Mouse (Mus musculus): ENCODE data around the gene Spata13. TPM values are rescaled to one million over a fixed set of nuclear protein-coding genes. Genes with fewer than 3 reads are reported as not detected.

Gene Spata13
- polyA plus RNA-seq (2015; fragmentation: Nextera tagmentation; extraction: Ambion mirVana) = 17.1 and 18.2 TPM in 2 replicates

- H3K9ac ChIP-seq (ENCODE audit: low read depth, low read length) = peak within 1 kb of the TSS; percentile 74
- peak; percentile 89 for ATAC-seq
- no peaks in the 10 kb centered on the region for H3K27me3 ChIP-seq (replicated peaks; ENCODE audit: control insufficient read depth, insufficient read depth, low read length)
- peaks cover 29% of the 10 kb centered on the region for H3K4me1 ChIP-seq (ENCODE audit: control insufficient read depth, insufficient read depth, low read depth, low read length)
- under 1% methylated on average over 46 of the region's 50 CpGs for WGBS
- peak within 1 kb of the TSS; percentile 75 for H3K4me3 ChIP-seq (ENCODE audit: low read length)
- H3K36me3 ChIP-seq (ENCODE audit: control insufficient read depth, insufficient read depth, low read length) = no peaks in the 10 kb centered on the region
- H3K9me3 ChIP-seq (ENCODE audit: control insufficient read depth, low read length) = no peaks in the 10 kb centered on the region
- peak within 1 kb of the TSS; percentile 65 for H3K27ac ChIP-seq (ENCODE audit: low read depth, low read length)
- H3K4me2 ChIP-seq (ENCODE audit: low read length) = peak within 1 kb of the TSS; percentile 97
These were observed at the start of gene Spata13 for GRCm38 (mm10) chr14:60633961-60634864. Gene Spata13 (plus strand): TSS chr14:60634001.

DNA sequence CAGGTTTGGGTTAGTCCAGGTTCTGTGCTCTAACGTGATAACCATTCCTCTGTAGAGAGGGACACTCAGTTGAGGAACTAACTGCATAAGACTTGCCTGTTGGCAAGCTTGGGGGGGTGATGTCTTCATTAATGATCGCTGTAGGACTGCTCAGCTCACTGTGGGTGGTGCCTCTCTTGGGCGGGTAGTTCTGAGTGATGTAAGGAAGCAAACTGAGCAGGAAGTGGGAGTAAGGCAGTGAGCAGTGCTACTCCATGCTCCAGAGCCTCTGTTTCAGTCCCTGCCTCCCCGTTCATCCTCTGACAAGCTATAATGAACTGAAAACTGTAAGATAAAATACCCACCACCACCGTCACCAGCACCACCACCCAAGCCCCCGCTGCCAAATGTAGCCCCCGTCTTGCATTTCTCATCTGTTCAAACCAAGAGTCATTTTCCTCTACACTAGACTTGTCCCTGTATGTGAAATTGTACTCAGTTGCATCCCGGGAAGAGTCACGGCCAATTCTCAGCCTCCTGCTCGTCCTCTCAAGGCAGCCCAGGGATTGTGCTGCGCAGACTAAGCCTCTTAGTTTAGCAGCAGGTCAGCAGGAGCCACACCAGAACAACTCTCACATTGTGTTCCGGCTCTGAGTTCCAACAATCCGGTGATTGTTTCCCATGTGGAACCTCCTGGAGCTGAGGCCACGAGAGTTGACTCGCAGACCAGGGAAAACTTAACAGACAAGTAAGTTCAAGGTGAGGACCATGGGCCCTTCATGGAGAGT lies 46.9 kb upstream of the Spata13 start:
- peaks cover 3% of the 10 kb centered on the region; the same call in 1 of the 2 replicates for H3K4me1 ChIP-seq (ENCODE audit: control insufficient read depth, insufficient read depth, low read depth, low read length)
- no peaks in the 10 kb centered on the region for H3K36me3 ChIP-seq (ENCODE audit: control insufficient read depth, insufficient read depth, low read length)
- no peak overlapping the region for H3K4me3 ChIP-seq (ENCODE audit: low read length)
- H3K4me2 ChIP-seq (ENCODE audit: low read length) = no peak overlapping the region
- 33% methylated on average over 15 of the region's 15 CpGs for WGBS
- no peaks in the 10 kb centered on the region for H3K27me3 ChIP-seq (replicated peaks; ENCODE audit: control insufficient read depth, insufficient read depth, low read length)
- no peaks in the 10 kb centered on the region for H3K9me3 ChIP-seq (ENCODE audit: control insufficient read depth, low read length)
- ATAC-seq = peak; percentile 37; the same call in 1 of the 2 replicates
- no peak overlapping the region for H3K9ac ChIP-seq (ENCODE audit: low read depth, low read length)
- peak overlapping the region; percentile 31; the same call in 1 of the 2 replicates for H3K27ac ChIP-seq (ENCODE audit: low read depth, low read length)

DNA sequence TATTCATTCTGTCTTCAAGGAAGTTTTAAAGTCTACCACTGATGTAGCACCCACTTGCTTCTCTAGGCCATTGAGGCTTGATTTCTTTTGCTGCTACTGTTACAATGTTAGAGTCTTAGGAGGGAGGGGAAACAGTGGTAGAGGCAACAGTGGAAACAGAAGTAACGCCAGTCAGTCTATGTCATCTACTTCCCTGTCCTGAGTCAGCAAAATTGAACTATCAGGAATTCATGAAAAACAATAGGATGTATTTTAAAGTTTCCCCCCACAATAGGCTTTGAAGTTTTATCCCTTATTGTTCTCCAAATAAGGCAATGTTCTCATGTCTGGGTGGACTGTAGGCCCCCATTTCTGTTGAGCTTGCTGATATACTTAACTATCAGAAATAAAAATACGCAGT lies 44.8 kb upstream of the Spata13 start:
- Histone ChIP-seq H3K4me1 (ENCODE audit: control insufficient read depth, insufficient read depth, low read depth, low read length) (peaks cover 3% of the 10 kb centered on the region; the same call in 1 of the 2 replicates), H3K36me3 (ENCODE audit: control insufficient read depth, insufficient read depth, low read length) (no peaks in the 10 kb centered on the region), H3K9ac (ENCODE audit: low read depth, low read length) (no peak overlapping the region), H3K27ac (ENCODE audit: low read depth, low read length) (no peak overlapping the region), H3K4me3 (ENCODE audit: low read length) (no peak overlapping the region), H3K4me2 (ENCODE audit: low read length) (no peak overlapping the region), H3K27me3 (replicated peaks; ENCODE audit: control insufficient read depth, insufficient read depth, low read length) (no peaks in the 10 kb centered on the region), H3K9me3 (ENCODE audit: control insufficient read depth, low read length) (no peaks in the 10 kb centered on the region)
- WGBS = 77% methylated on average over 2 of the region's 2 CpGs
- ATAC-seq = no peak

- no peak overlapping the region for H3K27ac ChIP-seq (ENCODE audit: low read depth, low read length)
- WGBS = 90% methylated on average over 5 of the region's 5 CpGs
- no peak overlapping the region for H3K4me3 ChIP-seq (ENCODE audit: low read length)
- H3K36me3 ChIP-seq (ENCODE audit: control insufficient read depth, insufficient read depth, low read length) = no peaks in the 10 kb centered on the region
- no peaks in the 10 kb centered on the region for H3K9me3 ChIP-seq (ENCODE audit: control insufficient read depth, low read length)
- no peak overlapping the region for H3K9ac ChIP-seq (ENCODE audit: low read depth, low read length)
- H3K4me1 ChIP-seq (ENCODE audit: control insufficient read depth, insufficient read depth, low read depth, low read length) = peaks cover 4% of the 10 kb centered on the region
- no peak overlapping the region for H3K4me2 ChIP-seq (ENCODE audit: low read length)
- no peak for ATAC-seq
- no peaks in the 10 kb centered on the region for H3K27me3 ChIP-seq (replicated peaks; ENCODE audit: control insufficient read depth, insufficient read depth, low read length)
These were observed 41.5 kb upstream of the Spata13 start for GRCm38 (mm10) chr14:60592339-60592738.

DNA sequence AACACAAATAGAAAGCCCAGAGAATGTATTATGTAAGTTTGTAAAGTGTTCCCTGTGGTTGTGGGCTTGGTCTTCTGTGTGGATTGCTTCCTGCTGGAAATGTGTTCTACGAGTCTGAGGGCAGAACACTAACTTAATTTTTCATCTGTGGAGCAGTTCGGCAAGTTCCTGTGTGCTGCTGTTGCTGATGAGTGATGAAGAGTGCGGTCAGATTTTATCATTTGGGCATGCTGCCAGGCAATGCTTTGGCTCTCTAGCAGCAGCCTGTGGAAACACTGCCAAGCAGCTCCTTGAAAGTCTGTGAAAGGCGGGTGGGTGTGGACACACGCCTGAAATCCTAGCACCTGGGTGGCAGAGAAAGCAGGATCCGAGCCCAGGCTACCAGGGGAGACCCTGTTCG lies 41.0 kb upstream of the Spata13 start:
- ATAC-seq = no peak
- WGBS = 63% methylated on average over 7 of the region's 7 CpGs
- H3K4me1 ChIP-seq (ENCODE audit: control insufficient read depth, insufficient read depth, low read depth, low read length) = peaks cover 6% of the 10 kb centered on the region
- H3K9ac ChIP-seq (ENCODE audit: low read depth, low read length) = no peak overlapping the region
- H3K36me3 ChIP-seq (ENCODE audit: control insufficient read depth, insufficient read depth, low read length) = no peaks in the 10 kb centered on the region
- H3K9me3 ChIP-seq (ENCODE audit: control insufficient read depth, low read length) = no peaks in the 10 kb centered on the region
- H3K27me3 ChIP-seq (replicated peaks; ENCODE audit: control insufficient read depth, insufficient read depth, low read length) = no peaks in the 10 kb centered on the region
- H3K4me2 ChIP-seq (ENCODE audit: low read length) = no peak overlapping the region
- H3K27ac ChIP-seq (ENCODE audit: low read depth, low read length) = no peak overlapping the region
- H3K4me3 ChIP-seq (ENCODE audit: low read length) = no peak overlapping the region

- Histone ChIP-seq H3K27me3 (replicated peaks; ENCODE audit: control insufficient read depth, insufficient read depth, low read length) (no peaks in the 10 kb centered on the region), H3K4me1 (ENCODE audit: control insufficient read depth, insufficient read depth, low read depth, low read length) (peaks cover 6% of the 10 kb centered on the region), H3K4me3 (ENCODE audit: low read length) (no peak overlapping the region), H3K9me3 (ENCODE audit: control insufficient read depth, low read length) (no peaks in the 10 kb centered on the region), H3K4me2 (ENCODE audit: low read length) (no peak overlapping the region), H3K36me3 (ENCODE audit: control insufficient read depth, insufficient read depth, low read length) (no peaks in the 10 kb centered on the region), H3K27ac (ENCODE audit: low read depth, low read length) (no peak overlapping the region), H3K9ac (ENCODE audit: low read depth, low read length) (no peak overlapping the region)
- ATAC-seq = no peak
- WGBS = 16% methylated on average over 4 of the region's 4 CpGs
These were observed 36.2 kb upstream of the Spata13 start for GRCm38 (mm10) chr14:60597571-60597970.

DNA sequence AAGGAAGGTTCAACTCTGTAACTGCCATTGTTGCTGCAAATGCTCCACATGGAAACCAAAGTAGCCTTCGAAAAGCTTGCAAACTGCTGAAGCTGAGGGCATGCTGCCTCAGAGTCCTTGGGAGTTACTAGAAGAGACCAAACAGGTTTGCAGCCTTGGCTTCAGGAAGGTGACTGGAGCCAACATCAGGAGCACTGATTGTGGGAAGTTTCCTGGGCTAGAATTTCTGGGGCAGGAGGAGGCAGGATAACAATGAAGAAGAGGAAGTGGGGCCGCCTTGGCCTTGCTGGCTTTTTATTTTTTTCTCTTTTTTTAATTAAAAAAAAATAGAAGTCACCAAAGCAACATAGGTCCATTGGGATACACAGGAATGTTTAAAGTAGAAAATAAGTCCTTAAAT lies 34.8 kb upstream of the Spata13 start:
- H3K4me1 ChIP-seq (ENCODE audit: control insufficient read depth, insufficient read depth, low read depth, low read length) = peaks cover 6% of the 10 kb centered on the region
- H3K9ac ChIP-seq (ENCODE audit: low read depth, low read length) = no peak overlapping the region
- no peak for ATAC-seq
- H3K27ac ChIP-seq (ENCODE audit: low read depth, low read length) = no peak overlapping the region
- no peaks in the 10 kb centered on the region for H3K9me3 ChIP-seq (ENCODE audit: control insufficient read depth, low read length)
- H3K4me2 ChIP-seq (ENCODE audit: low read length) = no peak overlapping the region
- H3K27me3 ChIP-seq (replicated peaks; ENCODE audit: control insufficient read depth, insufficient read depth, low read length) = no peaks in the 10 kb centered on the region
- H3K4me3 ChIP-seq (ENCODE audit: low read length) = no peak overlapping the region
- no peaks in the 10 kb centered on the region for H3K36me3 ChIP-seq (ENCODE audit: control insufficient read depth, insufficient read depth, low read length)
- 90% methylated on average over 2 of the region's 2 CpGs for WGBS

DNA sequence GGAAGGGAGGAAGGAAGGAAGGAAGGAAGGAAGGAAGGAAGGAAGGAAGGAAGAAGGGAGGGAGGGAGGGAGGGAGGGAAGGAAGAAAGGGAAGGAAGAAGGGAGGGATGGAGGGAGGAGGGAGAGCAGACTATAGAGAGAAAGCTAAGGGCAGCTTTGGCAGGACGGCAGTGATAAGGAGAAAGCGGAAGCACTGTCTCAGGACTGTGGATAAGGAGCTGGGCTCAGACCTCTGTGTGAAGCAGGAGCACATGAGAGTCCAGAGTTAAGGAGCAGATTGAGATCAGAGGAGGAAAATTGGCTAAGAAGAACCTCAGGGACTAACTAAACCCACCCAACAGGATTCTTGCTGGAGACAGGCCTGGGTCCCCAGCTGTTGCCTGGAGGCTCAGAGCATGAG lies 28.2 kb upstream of the Spata13 start:
- Histone ChIP-seq H3K36me3 (ENCODE audit: control insufficient read depth, insufficient read depth, low read length) (no peaks in the 10 kb centered on the region), H3K27me3 (replicated peaks; ENCODE audit: control insufficient read depth, insufficient read depth, low read length) (no peaks in the 10 kb centered on the region), H3K27ac (ENCODE audit: low read depth, low read length) (no peak overlapping the region), H3K9me3 (ENCODE audit: control insufficient read depth, low read length) (no peaks in the 10 kb centered on the region), H3K4me3 (ENCODE audit: low read length) (no peak overlapping the region), H3K9ac (ENCODE audit: low read depth, low read length) (no peak overlapping the region), H3K4me1 (ENCODE audit: control insufficient read depth, insufficient read depth, low read depth, low read length) (no peaks in the 10 kb centered on the region), H3K4me2 (ENCODE audit: low read length) (no peak overlapping the region)
- 78% methylated on average over 2 of the region's 2 CpGs for WGBS
- no peak for ATAC-seq

DNA sequence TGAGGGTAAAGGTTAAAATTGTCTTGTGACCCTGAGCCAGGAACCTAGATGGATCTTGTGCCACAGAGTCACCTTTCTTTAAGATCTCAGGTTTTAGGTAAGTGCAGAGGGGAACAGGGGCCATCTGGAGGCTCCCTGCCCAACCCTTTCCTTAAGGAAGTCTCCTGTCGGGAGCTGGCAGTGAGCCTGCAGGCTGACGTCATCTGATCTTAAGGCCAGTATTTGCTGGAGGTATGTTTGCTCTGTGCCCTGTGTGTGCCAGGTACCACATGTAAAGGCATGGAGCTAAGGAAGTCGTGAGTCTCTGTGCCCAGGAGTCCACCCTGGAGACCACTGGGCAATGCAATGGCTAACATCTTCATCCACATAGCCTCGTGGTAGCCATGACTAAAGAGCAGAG lies 27.6 kb upstream of the Spata13 start:
- no peak overlapping the region for H3K4me2 ChIP-seq (ENCODE audit: low read length)
- no peaks in the 10 kb centered on the region for H3K36me3 ChIP-seq (ENCODE audit: control insufficient read depth, insufficient read depth, low read length)
- ATAC-seq = no peak
- no peaks in the 10 kb centered on the region for H3K27me3 ChIP-seq (replicated peaks; ENCODE audit: control insufficient read depth, insufficient read depth, low read length)
- no peak overlapping the region for H3K9ac ChIP-seq (ENCODE audit: low read depth, low read length)
- no peak overlapping the region for H3K27ac ChIP-seq (ENCODE audit: low read depth, low read length)
- no peaks in the 10 kb centered on the region for H3K9me3 ChIP-seq (ENCODE audit: control insufficient read depth, low read length)
- no peak overlapping the region for H3K4me3 ChIP-seq (ENCODE audit: low read length)
- 70% methylated on average over 4 of the region's 4 CpGs for WGBS
- H3K4me1 ChIP-seq (ENCODE audit: control insufficient read depth, insufficient read depth, low read depth, low read length) = no peaks in the 10 kb centered on the region

Measured in hindbrain, embryonic 16.5 days (tissue).